22 mouse cellular contexts compared by ENCODE assay signal in genomic region chr3:153957916-153958315, GRCm38 (mm10). TPM values are rescaled to one million over a fixed set of nuclear protein-coding genes. Genes with fewer than 3 reads are reported as not detected.
DNase-seq lines count a peak whose midpoint lies in the region; TF ChIP-seq lines count a peak whose summit lies in the region.
"Had no signal": no experiment of that assay in that cellular context is flagged by ENCODE, and none has a peak within 500 bp of the region (broad histone marks: within the 10 kb centered on the region; RNA-seq: fewer than 3 reads in every experiment).

No protein-coding gene starts in this region.

- H3K79me2 ChIP-seq in myocyte (ENCODE audit: control insufficient read depth, insufficient read depth): no peaks in the 10 kb centered on the region

- H3ac ChIP-seq in myocyte (ENCODE audit: control insufficient read depth, insufficient read length): no peak overlapping the region

- no peak for TF ChIP-seq POLR2A in myocyte (IDR thresholded peaks at IDR 0.05; ENCODE audit: insufficient read length, low read depth)

- no peaks in the 10 kb centered on the region for H3K36me3 ChIP-seq in myocyte (ENCODE audit: control insufficient read depth, insufficient read depth)
- H3K36me3 ChIP-seq: embryonic facial prominence, embryonic 12.5 days; embryonic facial prominence, embryonic 15.5 days; heart, embryonic 13.5 days had no signal

- DNase-seq in 3T3-L1 (ENCODE audit: low read depth, low spot score) (peak; percentile 10), MEL-GATA-1-ER (ENCODE audit: extremely low read depth, low read depth) (peak; percentile 33)
- DNase-seq in CD4-positive helper T cell, adult 2 months (ENCODE audit: low read depth, low spot score): peak; percentile 3
- no peak for DNase-seq in ovary, postnatal 36 days (ENCODE audit: low spot score)
- DNase-seq in B cell, adult 2 months: no peak
- DNase-seq in thymus, postnatal 4 days: no peak
- DNase-seq in Muller cell, postnatal 12 days (ENCODE audit: inconsistent ontology term): no peak
- DNase-seq: adrenal gland, adult 8-10 months; adrenal gland, postnatal 25 days; cerebellum, adult 11-12 months; cerebellum, adult 9-10 months; cerebellum, postnatal 14 days; gastrocnemius, postnatal 25 days; heart, adult 18-20 months; heart, postnatal 14 days; heart, postnatal 4 days had no signal

- peak overlapping the region; percentile 14 for H3K4me2 ChIP-seq in myocyte (ENCODE audit: low read depth)
- H3K4me2 ChIP-seq: embryonic facial prominence, embryonic 12.5 days; embryonic facial prominence, embryonic 15.5 days; heart, embryonic 13.5 days; hindbrain, embryonic 14.5 days had no signal

- no peak overlapping the region for H3K4me3 ChIP-seq in myocyte
- H3K4me3 ChIP-seq: embryonic facial prominence, embryonic 12.5 days; embryonic facial prominence, embryonic 15.5 days; heart, embryonic 13.5 days had no signal

- H3K27me3 ChIP-seq in myocyte (ENCODE audit: control insufficient read depth, insufficient read depth, insufficient read length): no peaks in the 10 kb centered on the region
- H3K27me3 ChIP-seq: embryonic facial prominence, embryonic 12.5 days; embryonic facial prominence, embryonic 15.5 days; heart, embryonic 13.5 days had no signal

TF ChIP-seq in myocyte, 11 proteins besides CTCF, POLR2A, EP300 and RAD21:
- TF ChIP-seq MAX (IDR thresholded peaks at IDR 0.05; ENCODE audit: low read depth): no peak
- TF ChIP-seq POLR2AphosphoS2 (IDR thresholded peaks at IDR 0.05; ENCODE audit: insufficient read length, low read depth): no peak
- TF ChIP-seq CEBPB (IDR thresholded peaks at IDR 0.05; ENCODE audit: insufficient read depth, poor library complexity, severe bottlenecking): no peak
- no peak for TF ChIP-seq REST (IDR thresholded peaks at IDR 0.05; ENCODE audit: insufficient read depth, insufficient read length)
- TF ChIP-seq USF1 (IDR thresholded peaks at IDR 0.05; ENCODE audit: low read depth): no peak
- no peak for TF ChIP-seq MYOG (IDR thresholded peaks at IDR 0.05; ENCODE audit: control insufficient read depth in 1 of 3, insufficient read depth in 1 of 3, insufficient read length in 2 of 3, low read depth in 2 of 3)
- TF ChIP-seq TCF12 (IDR thresholded peaks at IDR 0.05; ENCODE audit: insufficient read depth, poor library complexity, severe bottlenecking): no peak

RNA-seq across cellular contexts. Expression of gene Acadm, which starts 13.5 kb away (rescaled TPM):
- polyA plus RNA-seq in myocyte (2012; fragmentation: generic; extraction: Trizol): 36.8 TPM

RNA-seq across cellular contexts. Expression of gene Slc44a5, which starts 15.3 kb away (rescaled TPM):
- polyA plus RNA-seq in myocyte (2012; fragmentation: generic; extraction: Trizol): not detected
- polyA plus RNA-seq: activated CD4-positive, CD25-positive, alpha-beta regulatory T cell, adult 4 months had no signal

RNA-seq across cellular contexts. Expression of gene Rabggtb, which starts 45.1 kb away (rescaled TPM):
- 70.5 TPM for polyA plus RNA-seq in myocyte (2012; fragmentation: generic; extraction: Trizol)

RNA-seq across cellular contexts. Expression of gene Msh4, which starts 52.0 kb away (rescaled TPM):
- 0.02 TPM for polyA plus RNA-seq in myocyte (2012; fragmentation: generic; extraction: Trizol)

Comparison
In these comparisons a context has a peak if more than half of its experiments do, and no peak if none do; other contexts are left out.
1. DNase-seq: peak in 3T3-L1 (single experiment), CD4-positive helper T cell, adult 2 months (single experiment) and MEL-GATA-1-ER (single experiment); none in ovary, postnatal 36 days (single experiment), B cell, adult 2 months (0 of 2), thymus, postnatal 4 days (single experiment) and Muller cell, postnatal 12 days (single experiment).